Mouse (Mus musculus) neural tube, embryonic 13.5 days (tissue): ENCODE results near the gene Diaph3. TPM values are rescaled to one million over a fixed set of nuclear protein-coding genes. Genes with fewer than 3 reads are reported as not detected.
"Not testable (repeated sequence)": the region's sequence is repeated elsewhere in the genome, so short reads cannot be mapped to it uniquely, and the experiment has no call there.

Experiments
- ATAC-seq: fragments of 200-750 bp; cut with Nextera tagmentation; 2 replicates; pipeline ENCODE4 v1.8.0; 2017; ENCODE audit warnings: low read depth, mild to moderate bottlenecking, moderate TSS enrichment, moderate library complexity
- H3K27ac ChIP-seq: fragments of 300-500 bp; sonication (generic); replicated peaks from 2 replicates; pipeline ENCODE4 v1.5.1; 2015; ENCODE audit warnings: moderate library complexity, mild to moderate bottlenecking, inconsistent platforms
- H3K27me3 ChIP-seq: fragments of 300-500 bp; sonication (generic); 2 replicates; pipeline ENCODE4 v1.6.1; 2015; ENCODE audit warnings: mild to moderate bottlenecking, inconsistent platforms
- H3K36me3 ChIP-seq: fragments of 300-500 bp; sonication (generic); 2 replicates; pipeline ENCODE4 v1.6.1; 2015; ENCODE audit warnings: mild to moderate bottlenecking, inconsistent platforms
- H3K4me1 ChIP-seq: fragments of 300-500 bp; sonication (generic); replicated peaks from 2 replicates; pipeline ENCODE4 v1.6.1; 2015; ENCODE audit warnings: inconsistent platforms
- H3K4me2 ChIP-seq: fragments of 300-500 bp; sonication (generic); 2 replicates; pipeline ENCODE4 v1.6.1; 2015; ENCODE audit warnings: inconsistent platforms, mild to moderate bottlenecking, moderate library complexity
- H3K4me3 ChIP-seq: fragments of 300-500 bp; sonication (generic); 2 replicates; pipeline ENCODE4 v1.5.1; 2015; ENCODE audit warnings: mild to moderate bottlenecking, inconsistent platforms
- H3K9ac ChIP-seq: fragments of 300-500 bp; sonication (generic); 2 replicates; pipeline ENCODE4 v1.6.1; 2015; ENCODE audit warnings: moderate library complexity, mild to moderate bottlenecking, inconsistent platforms
- H3K9me3 ChIP-seq: fragments of 300-500 bp; sonication (generic); 2 replicates; pipeline ENCODE4 v1.6.1; 2016; ENCODE audit warnings: inconsistent platforms
- WGBS: fragments of 180-500 bp; shearing (Covaris S2); methylation state at CpG from one replicate; pipeline ENCODE4 v1.1.7; 2015; 5-methylcytosine and 5-hydroxymethylcytosine counted together
- polyA plus RNA-seq: library from polyadenylated mRNA; unstranded; fragments of >200 nt; fragmentation: Nextera tagmentation; extraction: Ambion mirVana; gene quantifications from 2 replicates; pipeline ENCODE4 v1.2.1, GENCODE M21; 2015

Gene Diaph3
- polyA plus RNA-seq, 1 experiment from 2014 or later, result 3.0 TPM

DNA sequence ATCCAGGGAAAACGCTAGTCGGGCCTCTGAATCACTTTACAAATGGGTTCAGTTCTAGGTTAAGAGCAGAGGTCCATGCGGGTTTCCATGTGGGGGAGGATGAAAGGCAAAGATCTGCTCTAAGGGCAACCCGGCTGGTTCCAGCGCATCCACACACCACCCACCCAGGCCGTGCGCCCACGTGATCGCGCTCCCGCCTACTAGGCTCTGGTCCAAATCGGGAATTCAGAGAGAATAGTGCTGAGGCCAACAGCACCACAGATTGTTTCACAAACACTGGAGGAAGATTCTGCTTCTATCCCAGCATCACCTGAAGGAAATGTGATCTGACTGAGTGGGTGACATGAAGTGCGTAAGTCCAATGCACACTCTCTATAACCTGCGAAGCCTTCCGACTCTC, 17.9 kb downstream of the Diaph3 start:
- WGBS, result 94% methylated on average over 15 of the region's 15 CpGs
- no peak for ATAC-seq
- Histone ChIP-seq H3K4me1 (no peaks in the 10 kb centered on the region), H3K4me2 (no peak overlapping the region), H3K36me3 (no peaks in the 10 kb centered on the region), H3K9me3 (no peaks in the 10 kb centered on the region), H3K27me3 (no peaks in the 10 kb centered on the region), H3K27ac (no peak overlapping the region), H3K9ac (no peak overlapping the region), H3K4me3 (no peak overlapping the region)

DNA sequence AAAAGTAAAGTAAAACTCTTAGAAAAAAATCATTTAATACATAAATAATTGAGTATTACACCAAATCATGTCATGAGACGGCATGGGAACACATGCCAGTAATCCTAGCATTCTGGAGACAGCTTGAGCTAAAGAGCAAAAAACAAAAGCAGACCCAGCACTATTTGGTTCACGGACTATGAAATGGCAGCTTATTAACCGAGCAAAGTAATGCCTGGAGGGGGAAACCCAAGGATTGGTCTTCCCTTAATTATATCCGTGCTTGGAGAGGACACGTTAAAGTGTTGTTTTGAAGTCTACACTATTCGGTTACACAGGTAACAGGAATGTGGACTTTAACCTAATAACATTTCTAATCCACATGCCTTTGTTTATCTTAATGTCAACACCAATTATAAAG, 19.2 kb downstream of the Diaph3 start:
- WGBS, result 72% methylated on average over 6 of the region's 6 CpGs
- H3K4me2 ChIP-seq, result no peak overlapping the region

DNA sequence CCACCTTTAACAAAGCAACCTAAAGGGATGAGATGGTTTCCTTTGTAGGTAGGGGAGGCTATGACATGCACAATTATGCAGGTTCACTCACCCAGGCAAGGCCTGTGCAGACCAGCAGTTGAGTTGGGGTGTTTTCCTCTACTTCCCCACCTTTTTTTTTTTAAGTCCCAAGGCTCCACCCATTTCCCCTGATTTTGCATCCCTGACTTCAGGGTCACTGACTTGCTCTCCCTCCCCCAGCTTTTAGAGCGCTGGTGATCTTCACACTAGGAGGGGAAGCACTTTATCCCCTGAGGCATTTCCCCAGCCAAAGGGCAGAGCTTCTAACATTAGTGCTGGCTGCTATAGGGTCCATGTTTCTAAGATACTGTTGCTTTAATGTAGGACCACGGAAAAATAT, 30.4 kb downstream of the Diaph3 start:
- H3K4me3 ChIP-seq, result no peak overlapping the region
- H3K9ac ChIP-seq, result no peak overlapping the region
- H3K9me3 ChIP-seq, result no peaks in the 10 kb centered on the region
- H3K4me2 ChIP-seq, result no peak overlapping the region
- WGBS, result 20% methylated on average over 2 of the region's 2 CpGs
- H3K4me1 ChIP-seq, result no peaks in the 10 kb centered on the region
- no peaks in the 10 kb centered on the region for H3K27me3 ChIP-seq
- no peak for ATAC-seq
- no peaks in the 10 kb centered on the region for H3K36me3 ChIP-seq
- H3K27ac ChIP-seq, result no peak overlapping the region

More for the DNA sequence above, 19.2 kb downstream of the Diaph3 start:
- H3K4me3 ChIP-seq, result no peak overlapping the region
- H3K27me3 ChIP-seq, result no peaks in the 10 kb centered on the region
- no peaks in the 10 kb centered on the region for H3K4me1 ChIP-seq
- no peak for ATAC-seq
- no peak overlapping the region for H3K27ac ChIP-seq
- no peak overlapping the region for H3K9ac ChIP-seq
- H3K9me3 ChIP-seq, result no peaks in the 10 kb centered on the region
- H3K36me3 ChIP-seq, result no peaks in the 10 kb centered on the region

DNA sequence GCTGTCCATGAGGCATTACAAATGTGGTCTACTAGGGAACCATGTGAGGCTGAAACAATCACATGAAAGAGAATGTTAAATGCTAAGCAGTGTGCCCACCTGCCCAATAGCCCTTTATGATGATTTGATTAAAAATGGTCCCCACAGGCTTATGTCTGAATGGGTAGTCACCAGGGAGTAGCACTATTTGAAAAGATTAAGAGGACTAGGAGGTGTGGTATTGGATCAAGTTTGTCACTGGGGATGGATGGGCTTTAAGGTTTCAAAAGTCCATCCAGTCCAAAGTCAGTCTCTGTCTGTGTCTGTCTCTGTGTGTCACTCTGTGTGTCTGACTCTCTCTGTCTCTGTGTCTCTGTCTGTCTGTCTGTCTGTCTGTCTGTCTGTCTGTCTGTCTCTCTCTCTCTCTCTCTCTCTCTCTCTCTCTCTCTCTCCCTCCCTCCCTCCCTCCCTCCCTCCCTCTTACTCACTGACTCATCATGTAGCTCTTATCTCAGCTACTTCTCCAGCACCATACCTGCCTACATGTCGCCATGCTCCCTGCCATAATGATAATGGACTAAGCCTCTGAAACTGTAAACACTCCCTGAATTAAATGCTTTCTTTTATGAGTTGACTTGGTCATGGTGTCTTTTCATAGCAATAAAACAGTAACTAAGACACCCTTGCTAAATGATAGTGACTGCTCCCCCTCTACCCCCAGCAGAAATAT, 41.5 kb downstream of the Diaph3 start:
- ATAC-seq, result no peak
- no peaks in the 10 kb centered on the region for H3K9me3 ChIP-seq
- H3K4me1 ChIP-seq, result no peaks in the 10 kb centered on the region
- no peak overlapping the region for H3K4me3 ChIP-seq
- H3K9ac ChIP-seq, result no peak overlapping the region
- H3K27ac ChIP-seq, result no peak overlapping the region
- 85% methylated on average over 1 of the region's 1 CpGs for WGBS
- H3K36me3 ChIP-seq, result no peaks in the 10 kb centered on the region
- no peaks in the 10 kb centered on the region for H3K27me3 ChIP-seq
- no peak overlapping the region for H3K4me2 ChIP-seq

DNA sequence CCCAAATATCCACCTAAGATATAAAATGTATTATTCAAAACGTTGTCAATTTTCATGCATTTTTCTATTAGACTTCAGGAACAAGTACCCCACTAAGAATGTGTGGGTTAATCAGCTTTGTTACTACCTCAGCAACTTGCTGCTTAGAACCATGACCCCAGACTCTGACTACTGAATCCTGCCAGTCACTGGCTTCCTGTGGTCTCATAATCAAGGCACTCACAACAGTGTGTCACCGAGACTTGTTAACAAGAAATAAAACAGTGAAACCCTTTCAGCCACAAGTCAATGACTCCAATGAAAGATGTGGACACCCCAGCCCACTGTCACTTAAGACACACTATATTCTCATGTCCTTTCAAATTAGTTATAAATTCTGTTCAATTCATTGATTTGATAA, 42.9 kb downstream of the Diaph3 start:
- no peaks in the 10 kb centered on the region for H3K9me3 ChIP-seq
- 58% methylated on average over 2 of the region's 2 CpGs for WGBS
- ATAC-seq, result no peak
- H3K9ac ChIP-seq, result no peak overlapping the region
- H3K4me3 ChIP-seq, result no peak overlapping the region
- H3K27ac ChIP-seq, result no peak overlapping the region
- H3K36me3 ChIP-seq, result no peaks in the 10 kb centered on the region
- no peaks in the 10 kb centered on the region for H3K27me3 ChIP-seq
- H3K4me2 ChIP-seq, result no peak overlapping the region
- no peaks in the 10 kb centered on the region for H3K4me1 ChIP-seq

DNA sequence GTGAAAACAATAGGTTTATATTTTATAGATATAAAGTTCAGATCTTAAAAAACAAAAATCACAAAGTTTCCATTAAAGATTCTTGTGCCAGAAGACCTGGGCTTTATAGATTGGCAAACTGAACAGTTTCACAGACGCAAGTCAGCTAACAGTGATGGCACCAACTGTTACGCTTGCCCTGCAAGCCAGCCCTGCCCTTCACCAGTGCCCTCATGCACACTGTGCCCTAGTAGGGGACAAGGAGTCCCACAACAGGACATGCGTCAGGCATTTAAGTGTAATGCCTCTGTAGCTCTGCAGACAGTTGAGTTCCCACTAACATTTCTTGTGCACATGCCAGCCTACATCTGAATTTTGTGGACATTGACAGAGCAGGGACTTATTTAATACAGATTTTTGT, 49.5 kb downstream of the Diaph3 start:
- ATAC-seq, result no peak
- H3K27me3 ChIP-seq, result no peaks in the 10 kb centered on the region
- WGBS, result 93% methylated on average over 3 of the region's 3 CpGs
- no peaks in the 10 kb centered on the region for H3K4me1 ChIP-seq
- H3K4me2 ChIP-seq, result no peak overlapping the region
- no peaks in the 10 kb centered on the region for H3K9me3 ChIP-seq
- no peaks in the 10 kb centered on the region for H3K36me3 ChIP-seq
- H3K27ac ChIP-seq, result no peak overlapping the region
- H3K9ac ChIP-seq, result no peak overlapping the region
- no peak overlapping the region for H3K4me3 ChIP-seq

DNA sequence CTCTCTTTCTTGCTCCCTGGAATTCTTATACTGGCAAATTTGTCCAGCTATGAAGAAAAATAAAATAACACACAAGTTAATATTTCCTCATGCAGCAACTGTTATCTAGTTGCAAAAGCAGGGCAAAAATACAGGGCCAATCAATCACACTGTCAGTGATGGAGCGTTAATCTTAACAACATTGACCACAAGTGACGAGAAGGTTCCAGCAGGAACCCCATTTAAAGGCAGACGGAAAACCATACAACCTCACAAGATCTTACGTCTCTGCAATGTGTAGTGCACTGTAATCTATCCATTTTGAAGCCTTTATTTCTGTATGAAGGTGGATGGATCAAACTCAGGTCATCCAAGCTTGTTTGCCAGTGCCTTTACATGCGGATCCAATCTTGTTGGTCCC, 49.9 kb downstream of the Diaph3 start:
- H3K4me1 ChIP-seq, result no peaks in the 10 kb centered on the region
- no peak overlapping the region for H3K27ac ChIP-seq
- H3K36me3 ChIP-seq, result no peaks in the 10 kb centered on the region
- ATAC-seq, result no peak
- H3K9me3 ChIP-seq, result no peaks in the 10 kb centered on the region
- H3K4me3 ChIP-seq, result no peak overlapping the region
- 84% methylated on average over 5 of the region's 5 CpGs for WGBS
- no peaks in the 10 kb centered on the region for H3K27me3 ChIP-seq
- H3K4me2 ChIP-seq, result no peak overlapping the region
- H3K9ac ChIP-seq, result no peak overlapping the region

DNA sequence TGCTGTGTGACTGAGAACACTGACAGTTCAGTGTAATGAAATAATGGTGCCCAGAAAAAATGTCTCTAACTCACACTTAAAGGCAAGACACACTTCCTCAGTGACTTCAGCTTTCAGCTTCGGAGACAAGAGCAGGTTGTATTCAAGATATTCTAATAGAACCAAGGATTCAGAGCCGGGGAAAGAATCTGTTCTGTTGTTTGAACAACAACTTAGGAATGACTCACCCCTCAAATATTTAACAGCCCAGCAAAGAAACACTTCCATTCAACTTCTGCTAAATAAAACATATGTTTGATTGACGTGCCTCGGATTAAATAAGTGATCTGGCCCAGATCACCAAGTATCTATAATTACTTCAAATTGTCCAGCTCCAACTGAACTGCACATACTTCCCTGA, 52.1 kb downstream of the Diaph3 start:
- 86% methylated on average over 4 of the region's 4 CpGs for WGBS

DNA sequence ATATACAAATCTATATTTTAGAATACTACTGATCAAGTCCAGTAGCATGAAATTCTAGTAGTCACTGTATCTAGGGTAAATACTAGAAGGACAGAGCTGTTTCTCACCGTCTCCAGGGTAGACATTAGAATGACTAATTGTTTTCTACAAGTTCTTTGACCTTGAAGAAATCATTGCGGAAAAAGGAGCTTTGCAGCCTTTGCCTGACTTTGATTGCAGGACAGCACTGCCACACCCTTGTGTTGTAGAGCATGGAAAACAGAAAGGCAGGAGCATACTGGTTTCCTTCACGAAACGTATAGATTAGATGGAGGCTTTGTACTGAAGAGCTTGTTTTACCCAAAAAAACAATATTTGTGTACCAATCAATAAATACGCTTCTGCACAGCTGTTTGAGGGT, 52.6 kb downstream of the Diaph3 start:
- no peaks in the 10 kb centered on the region for H3K36me3 ChIP-seq
- 86% methylated on average over 5 of the region's 5 CpGs for WGBS
- no peak for ATAC-seq

More for the DNA sequence above, 52.1 kb downstream of the Diaph3 start:
- no peak for ATAC-seq
- Histone ChIP-seq H3K4me1 (no peaks in the 10 kb centered on the region), H3K4me3 (no peak overlapping the region), H3K27me3 (no peaks in the 10 kb centered on the region), H3K27ac (no peak overlapping the region), H3K9ac (no peak overlapping the region), H3K36me3 (no peaks in the 10 kb centered on the region), H3K4me2 (no peak overlapping the region), H3K9me3 (no peaks in the 10 kb centered on the region)

DNA sequence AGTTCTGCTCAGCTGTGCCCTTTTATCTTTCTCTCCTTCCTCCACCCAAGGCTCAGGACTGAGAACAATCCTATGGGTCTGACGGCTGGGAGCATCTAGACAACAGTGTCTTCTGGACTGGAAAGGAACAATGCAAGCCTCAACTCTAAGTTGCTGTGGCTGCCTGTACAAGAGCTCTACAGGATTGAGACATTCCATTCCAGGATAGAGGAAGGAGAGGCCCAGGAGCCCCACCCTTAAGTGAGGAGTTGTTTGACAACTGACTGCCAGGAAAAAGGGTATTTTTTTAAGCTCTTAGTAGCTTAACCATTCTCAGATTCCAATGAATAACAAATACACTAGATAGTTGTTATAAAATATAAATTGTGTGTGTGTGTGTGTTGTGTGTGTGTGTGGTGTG, 53.0 kb downstream of the Diaph3 start:
- Histone ChIP-seq H3K27me3 (no peaks in the 10 kb centered on the region), H3K9ac (no peak overlapping the region), H3K4me1 (no peaks in the 10 kb centered on the region), H3K27ac (no peak overlapping the region), H3K36me3 (no peaks in the 10 kb centered on the region), H3K4me3 (no peak overlapping the region), H3K9me3 (no peaks in the 10 kb centered on the region), H3K4me2 (no peak overlapping the region)
- WGBS, result 81% methylated on average over 1 of the region's 1 CpGs
- no peak for ATAC-seq

More for the DNA sequence above, 52.6 kb downstream of the Diaph3 start:
- Histone ChIP-seq H3K27ac (no peak overlapping the region), H3K9me3 (no peaks in the 10 kb centered on the region), H3K4me3 (no peak overlapping the region), H3K4me2 (no peak overlapping the region), H3K27me3 (no peaks in the 10 kb centered on the region), H3K4me1 (no peaks in the 10 kb centered on the region), H3K9ac (no peak overlapping the region)

DNA sequence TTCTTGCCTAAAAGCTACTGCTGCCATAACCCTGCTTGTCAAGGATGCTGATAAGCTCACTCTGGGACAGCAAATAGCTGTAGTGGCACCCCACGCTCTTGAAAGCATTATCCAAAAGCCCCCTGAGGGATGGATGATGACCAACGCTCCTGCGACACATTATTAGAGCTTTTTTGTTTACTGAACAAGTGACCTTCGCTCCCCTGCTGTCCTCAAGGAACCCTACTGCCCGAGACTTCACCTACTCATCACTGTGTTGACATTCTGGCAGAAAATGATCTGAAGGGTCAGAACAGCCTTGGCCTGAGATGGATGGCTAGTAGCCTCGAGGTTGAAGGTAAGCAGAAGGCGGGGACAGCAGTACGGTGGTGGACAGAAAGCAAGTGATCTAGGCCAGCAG, 56.1 kb downstream of the Diaph3 start:
- not testable (repeated sequence) for H3K27ac ChIP-seq, H3K9me3 ChIP-seq, H3K27me3 ChIP-seq, H3K36me3 ChIP-seq, H3K4me3 ChIP-seq, H3K9ac ChIP-seq, H3K4me2 ChIP-seq, ATAC-seq, H3K4me1 ChIP-seq
- WGBS, result 84% methylated on average over 8 of the region's 8 CpGs

DNA sequence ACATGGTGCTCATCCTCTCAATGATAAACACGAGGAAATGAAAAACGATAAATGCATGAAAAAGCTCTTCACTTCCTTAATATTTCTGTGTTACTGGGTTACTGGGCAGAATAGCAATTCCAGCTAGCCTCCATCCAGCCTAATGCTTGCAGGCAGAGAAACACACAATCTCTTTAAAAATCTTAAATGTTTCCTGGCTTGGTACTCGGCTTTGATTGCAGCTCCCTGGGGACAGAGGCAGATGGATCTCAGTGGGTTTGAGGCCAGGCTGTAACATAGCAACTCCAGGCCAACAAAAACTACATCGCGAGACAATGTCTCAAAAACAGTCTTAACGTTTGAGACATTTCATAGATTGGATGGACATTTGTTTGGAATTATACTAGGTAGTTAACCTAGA, 57.1 kb downstream of the Diaph3 start:
- Histone ChIP-seq H3K27me3 (no peaks in the 10 kb centered on the region), H3K36me3 (no peaks in the 10 kb centered on the region), H3K4me1 (no peaks in the 10 kb centered on the region), H3K4me2 (no peak overlapping the region), H3K9ac (no peak overlapping the region), H3K27ac (no peak overlapping the region), H3K4me3 (no peak overlapping the region), H3K9me3 (no peaks in the 10 kb centered on the region)
- ATAC-seq, result no peak
- WGBS, result 66% methylated on average over 6 of the region's 6 CpGs

DNA sequence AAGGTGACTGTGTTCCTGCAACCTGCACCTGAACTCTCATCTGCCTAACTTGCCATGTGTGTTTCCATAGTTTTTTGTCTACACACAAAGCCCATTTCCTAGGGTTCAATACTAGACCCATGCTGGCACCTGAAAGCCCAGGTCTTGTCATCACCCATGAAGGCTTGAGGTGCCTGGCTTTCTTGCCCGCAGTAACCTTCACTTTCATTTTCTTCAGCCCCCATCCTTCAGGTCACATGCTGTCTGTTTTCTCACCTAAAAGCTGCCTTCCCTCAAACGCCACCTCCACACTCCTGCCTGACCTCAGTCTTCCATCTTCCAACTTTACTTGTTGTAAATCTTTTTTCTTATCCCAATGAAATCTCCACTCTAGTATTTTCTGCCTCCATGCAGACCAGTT, 61.3 kb downstream of the Diaph3 start:
- Histone ChIP-seq H3K4me3 (no peak overlapping the region), H3K4me1 (no peaks in the 10 kb centered on the region), H3K4me2 (no peak overlapping the region), H3K9me3 (no peaks in the 10 kb centered on the region), H3K36me3 (no peaks in the 10 kb centered on the region), H3K27me3 (no peaks in the 10 kb centered on the region), H3K9ac (no peak overlapping the region), H3K27ac (no peak overlapping the region)
- ATAC-seq, result no peak
- 91% methylated on average over 2 of the region's 2 CpGs for WGBS
